Mouse (Mus musculus): ENCODE measurements around the gene Mettl17.
"Not testable (repeated sequence)": the region's sequence is repeated elsewhere in the genome, so short reads cannot be mapped to it uniquely, and the experiment has no call there.

Mettl17 gene

DNA sequence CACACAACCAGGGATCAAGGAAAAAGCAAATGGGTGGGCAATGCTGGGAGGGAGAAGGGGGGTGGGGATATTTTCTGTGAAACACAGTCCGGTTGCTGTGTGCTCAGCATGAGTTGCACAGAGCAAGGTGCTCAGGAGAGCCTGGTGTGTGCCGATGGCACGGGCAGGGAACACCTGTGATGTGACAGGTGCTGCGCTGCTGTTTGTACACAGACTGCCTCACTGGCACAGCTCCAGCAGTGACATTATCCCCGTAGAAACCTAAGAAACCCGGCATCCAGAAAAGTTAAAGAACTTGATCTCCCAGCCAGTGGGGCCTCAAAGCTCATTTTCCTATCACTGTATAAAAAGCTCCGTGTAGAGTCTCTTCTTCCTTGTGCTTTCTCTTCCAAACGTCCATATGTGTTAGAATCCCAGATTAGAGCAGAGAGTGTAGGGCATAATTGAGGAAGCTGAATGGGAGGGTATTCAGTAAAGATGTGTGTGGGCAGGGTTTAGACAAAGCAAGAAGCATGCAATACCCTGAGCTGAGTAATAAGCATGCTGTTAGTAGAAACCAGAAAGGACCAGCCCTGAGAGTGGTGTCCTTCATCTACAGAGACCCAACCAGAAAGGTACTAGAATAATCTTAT is 12.0 kb downstream of the Mettl17 start:
- DNase-seq, result no peak

DNA sequence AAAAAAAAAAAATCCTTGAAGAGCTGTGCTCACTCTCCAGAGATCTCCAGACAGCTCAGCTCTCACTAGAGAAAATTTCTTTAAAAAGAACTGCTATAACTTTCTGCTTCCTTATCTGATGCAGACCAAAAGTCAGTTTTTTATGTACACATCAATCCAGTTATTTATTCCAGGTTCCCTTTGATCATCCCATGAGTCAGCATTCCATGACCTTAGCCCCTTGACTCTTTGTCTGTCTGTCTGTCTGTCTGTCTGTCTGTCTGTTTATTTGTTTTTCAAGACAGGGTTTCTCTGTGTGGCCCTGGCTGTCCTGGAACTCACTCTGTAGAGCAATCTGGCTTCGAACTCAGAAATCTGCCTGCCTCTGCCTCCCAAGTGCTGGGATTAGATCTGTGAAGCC is 14.7 kb downstream of the Mettl17 start:
- DNase-seq, result no peak

DNA sequence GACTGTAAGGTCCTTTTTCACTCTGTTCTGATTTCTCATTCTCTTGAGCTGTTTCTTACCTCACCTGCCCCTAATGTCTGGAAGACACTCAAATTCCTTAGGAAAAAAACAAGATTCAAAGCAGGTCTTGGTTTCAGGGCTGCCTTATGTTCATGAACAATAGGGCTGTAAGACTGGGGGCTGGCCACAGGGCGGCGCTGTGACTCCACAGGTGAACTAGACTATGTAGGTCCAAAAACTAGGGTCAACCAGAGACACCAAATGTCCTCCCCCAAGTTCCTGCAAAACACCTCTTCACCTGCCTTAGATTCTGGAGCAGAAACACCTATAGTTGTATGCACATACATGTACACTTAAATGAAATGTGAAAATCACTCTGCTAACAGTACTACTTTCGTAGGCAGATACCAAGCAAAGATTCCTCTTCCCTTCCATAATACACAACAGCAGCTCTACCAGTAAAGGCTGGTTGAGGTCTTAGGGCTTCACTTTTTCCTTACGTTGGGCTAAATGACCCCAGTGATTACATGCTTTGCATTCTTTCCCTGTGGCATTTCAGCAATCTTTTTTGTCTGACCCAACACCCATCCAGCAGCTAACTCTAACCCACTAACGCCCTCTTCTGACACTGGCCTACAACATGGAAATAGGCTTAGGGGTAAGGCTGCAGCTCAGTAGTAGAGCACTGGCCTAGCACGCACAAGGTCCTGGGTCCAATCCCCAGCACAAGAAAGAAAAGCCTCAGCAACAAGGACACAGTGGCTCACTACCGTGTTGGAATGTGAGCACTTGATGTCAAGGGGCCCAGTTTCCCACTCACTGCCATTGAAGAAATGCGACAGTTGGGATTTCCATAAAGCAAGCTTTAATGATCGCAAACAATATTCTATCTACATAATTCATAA is 18.4 kb downstream of the Mettl17 start:
- DNase-seq, result peak; percentile 65

GRCm38 (mm10) chr14:51903782-51904181 is 19.1 kb downstream of the Mettl17 start:
- no peak for DNase-seq

GRCm38 (mm10) chr14:51904706-51905105 is 20.1 kb downstream of the Mettl17 start:
- DNase-seq, result no peak

DNA sequence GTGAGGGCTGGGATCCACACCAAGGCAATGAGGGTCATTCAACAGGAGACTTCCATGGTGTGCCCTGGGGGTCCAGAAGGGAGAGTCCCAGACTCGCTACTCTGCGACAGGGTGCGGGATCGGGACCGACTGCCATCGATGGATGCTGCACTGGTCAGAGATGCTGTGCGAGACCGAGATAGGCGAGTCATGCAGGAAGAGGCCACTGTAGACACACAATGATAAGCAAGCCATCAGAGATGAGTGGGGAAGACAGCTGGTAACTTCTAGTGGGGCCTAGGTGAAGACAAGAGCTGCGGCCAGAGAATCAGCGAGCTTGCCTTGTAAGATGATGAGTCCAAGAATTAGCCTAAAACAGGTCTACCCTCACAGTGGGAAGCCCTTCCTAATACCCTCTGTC is 21.5 kb downstream of the Mettl17 start:
- DNase-seq, result no peak

GRCm38 (mm10) chr14:51911301-51911700 is 26.7 kb downstream of the Mettl17 start:
- no peak for DNase-seq

DNA sequence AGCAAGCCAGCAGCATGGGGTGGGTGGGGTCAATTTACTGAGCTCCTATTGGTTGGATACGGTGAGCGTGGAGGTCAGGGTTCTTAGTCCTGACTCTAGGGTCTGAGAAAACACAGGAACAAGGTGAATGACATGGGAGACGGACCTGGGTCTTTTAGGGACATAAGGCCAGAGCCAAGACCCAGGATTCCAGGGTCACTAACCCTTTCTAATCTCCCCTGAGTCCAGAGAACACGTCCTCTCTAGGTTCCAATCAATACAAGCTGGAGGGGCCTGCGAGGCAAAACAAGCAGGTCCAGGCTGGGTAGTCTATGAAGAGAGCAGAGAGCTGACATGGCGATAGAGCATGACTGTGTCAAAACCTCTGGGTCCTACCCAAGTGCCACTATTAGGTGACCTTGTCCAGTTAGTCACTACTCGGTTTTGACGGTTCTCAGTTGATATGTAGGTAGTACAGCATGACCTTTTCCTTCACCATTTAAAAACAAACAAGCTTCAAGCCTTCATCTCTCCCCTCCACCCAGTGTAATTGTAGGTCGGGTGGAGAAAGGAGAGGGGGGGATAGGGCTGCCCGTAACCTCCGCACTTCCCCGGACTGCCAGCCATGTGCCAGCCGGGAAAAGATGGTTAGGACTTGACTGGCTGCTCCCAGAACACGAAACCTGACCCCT is 27.9 kb downstream of the Mettl17 start:
- DNase-seq, result no peak

DNA sequence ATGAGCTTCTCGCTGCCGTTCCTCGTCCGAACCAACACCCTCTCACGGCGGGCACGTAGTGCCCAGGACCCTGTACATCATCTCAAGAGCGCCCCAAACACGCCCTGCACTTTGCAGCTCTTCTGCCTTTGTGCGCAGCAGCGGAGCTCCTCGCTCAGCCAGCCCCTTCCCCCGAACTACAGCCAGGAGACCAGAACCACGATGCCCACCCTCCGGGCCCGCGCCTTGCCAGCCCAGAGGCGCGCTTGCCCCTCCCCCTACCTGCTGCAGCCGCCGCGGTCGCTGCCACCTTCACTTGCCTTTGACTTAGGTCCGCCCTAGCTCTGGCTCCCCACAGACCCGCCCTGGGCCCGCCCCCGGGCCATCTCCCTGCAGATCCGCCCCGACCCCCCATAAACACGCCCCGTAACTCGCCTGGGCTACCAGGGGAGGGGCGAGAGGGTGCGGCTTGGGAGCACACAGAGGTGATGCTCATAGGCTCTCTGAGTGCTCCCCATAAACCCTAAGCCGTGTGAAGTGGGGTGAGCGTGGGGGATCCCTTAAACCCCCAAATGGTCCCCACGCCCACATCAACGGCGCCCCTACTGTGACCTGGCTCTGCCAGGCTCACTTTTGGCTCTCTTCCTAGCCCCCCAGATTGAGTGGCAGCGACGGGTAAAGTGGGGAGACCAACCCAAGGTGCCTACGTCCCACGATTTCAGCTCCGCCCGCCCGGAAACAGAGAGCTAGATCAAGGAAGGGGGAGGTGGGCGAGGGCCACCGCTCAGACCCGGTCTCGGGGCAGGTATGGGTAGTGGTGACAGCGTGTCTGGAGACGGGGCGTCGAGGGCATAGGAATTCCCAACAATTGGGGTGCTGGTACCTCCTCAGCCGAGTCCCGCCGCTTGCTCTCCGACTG is 28.7 kb downstream of the Mettl17 start:
- peak; percentile 62 for DNase-seq

GRCm38 (mm10) chr14:51913960-51914762 is 29.5 kb downstream of the Mettl17 start, which contains the start of gene Ndrg2:
Ndrg2 (minus strand) TSS chr14:51914158.
- DNase-seq, result peak; percentile 62

DNA sequence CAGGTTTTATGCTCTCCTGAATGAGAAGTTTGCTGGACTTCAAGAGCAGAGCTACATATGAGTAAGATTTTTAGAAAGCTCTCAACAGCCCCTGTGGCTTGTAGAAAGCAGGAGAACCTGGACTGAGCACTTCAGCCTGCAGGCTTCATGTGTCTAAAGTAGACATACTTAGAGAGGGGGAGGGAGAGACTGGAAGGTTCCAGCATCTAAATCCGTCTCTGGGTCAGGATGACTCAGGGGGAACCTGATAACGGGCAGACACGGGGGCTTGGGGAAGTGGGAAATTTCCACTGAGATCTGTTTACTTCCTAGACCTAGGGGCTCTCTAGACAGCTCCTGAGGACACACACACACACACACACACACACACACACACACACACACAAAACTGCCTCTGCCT is 30.4 kb downstream of the Mettl17 start:
- DNase-seq, result no peak

DNA sequence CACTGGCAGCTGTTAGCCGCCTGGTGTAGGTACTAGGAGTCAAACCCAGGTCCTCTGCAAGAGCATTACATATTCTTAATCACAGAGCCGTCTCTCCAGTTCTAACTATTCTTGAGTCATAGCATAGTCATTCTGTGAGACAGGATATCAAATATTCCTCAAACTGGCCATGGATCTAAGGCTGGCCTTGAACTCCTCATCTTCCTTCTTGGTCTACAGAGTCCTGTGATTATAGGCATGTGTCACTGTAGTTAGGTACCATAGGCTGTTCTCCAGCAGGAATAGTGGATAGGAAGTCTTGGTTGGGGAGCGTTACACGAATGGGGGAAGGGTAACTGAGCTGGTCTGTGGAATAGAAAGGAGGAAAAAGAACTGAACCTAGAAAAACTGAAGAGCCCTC is 31.9 kb downstream of the Mettl17 start:
- no peak for DNase-seq

DNA sequence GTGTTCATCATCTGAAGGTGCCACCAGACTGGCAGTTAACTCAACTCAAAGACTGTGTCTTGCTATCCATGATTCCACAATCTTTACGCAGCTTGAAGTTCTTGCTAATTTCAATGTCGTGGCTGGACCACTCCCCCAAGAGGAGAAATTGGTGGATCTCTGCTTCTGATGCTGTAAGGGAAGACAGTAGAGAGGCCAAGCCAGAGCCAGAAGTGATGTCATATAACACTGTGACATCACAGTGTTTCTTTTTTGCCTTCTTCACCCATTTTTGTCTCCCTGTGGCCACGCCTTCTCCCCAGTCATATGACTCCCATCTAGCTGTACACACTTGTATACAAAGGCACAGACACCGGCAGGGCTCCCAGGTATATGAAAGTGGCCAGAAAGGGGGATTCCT is 33.5 kb downstream of the Mettl17 start, which contains the start of gene Tppp2:
Tppp2 (plus strand) TSS at position 301 of the 400 bp plus-strand sequence.
- DNase-seq, result no peak

DNA sequence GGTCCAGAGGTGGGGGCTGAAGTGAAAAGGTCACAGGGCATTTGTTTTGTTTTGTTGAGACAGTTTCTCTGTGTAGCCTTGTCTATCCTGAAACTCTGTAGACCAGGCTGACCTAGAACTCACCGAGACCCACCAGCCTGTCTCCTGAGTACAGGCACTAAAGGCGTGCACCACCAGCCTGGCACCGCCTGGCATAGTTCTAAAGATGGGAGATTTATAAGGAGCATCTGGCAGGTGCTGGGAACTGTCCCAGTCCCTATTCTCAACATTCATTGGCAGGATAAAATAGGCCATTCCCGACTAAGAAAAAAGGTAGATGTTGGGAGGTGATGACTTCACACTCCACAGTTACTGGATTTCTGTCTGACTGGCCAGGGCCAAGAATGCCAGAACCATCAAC is 34.3 kb downstream of the Mettl17 start:
- DNase-seq, result no peak

DNA sequence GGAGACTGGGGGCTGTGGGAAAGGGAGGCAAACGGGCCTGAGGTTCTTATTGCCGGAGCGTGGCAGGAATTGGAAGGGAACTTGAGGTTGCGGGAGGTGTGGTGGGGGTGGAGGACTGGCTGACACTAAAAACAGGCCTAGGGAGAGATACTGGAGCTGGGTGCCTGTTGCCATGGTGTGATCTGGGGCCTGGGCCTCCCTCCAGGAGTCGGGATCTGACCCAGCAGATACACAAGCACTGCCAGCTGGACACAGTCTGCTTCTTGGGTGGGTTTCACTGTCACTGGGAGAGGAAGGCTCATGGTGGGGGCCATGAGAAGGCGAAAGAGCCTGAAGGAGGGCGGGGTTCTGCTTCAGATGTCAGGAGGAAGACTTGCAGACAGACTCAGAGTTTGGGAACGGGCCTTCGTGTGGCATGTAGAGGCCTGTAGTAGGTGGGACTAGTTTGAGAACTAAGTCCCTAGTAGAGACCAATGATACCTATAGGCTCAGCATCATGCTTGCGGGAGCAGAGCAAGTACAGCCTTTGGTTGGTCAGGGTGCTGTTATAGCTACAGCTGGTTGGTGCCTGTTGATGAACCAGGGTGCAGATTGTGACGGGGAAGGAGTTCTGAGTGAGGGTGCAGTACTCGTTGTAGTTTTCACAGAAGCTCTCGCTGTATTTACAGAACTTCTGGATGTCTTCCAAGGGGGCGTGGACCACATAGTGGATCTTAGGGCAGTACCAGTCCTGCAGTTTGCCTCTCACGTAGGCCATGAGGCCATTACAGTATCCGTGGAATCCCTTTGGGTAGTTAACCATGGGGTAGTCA is 37.3 kb downstream of the Mettl17 start:
- peak; percentile 41 for DNase-seq

- DNase-seq, result no peak
These were observed 37.9 kb downstream of the Mettl17 start, which contains the start of gene Rnase13 for GRCm38 (mm10) chr14:51922571-51922865. Rnase13 (minus strand) TSS chr14:51922773.

- no peak for DNase-seq
These were observed 38.3 kb downstream of the Mettl17 start for GRCm38 (mm10) chr14:51922910-51923309.

GRCm38 (mm10) chr14:51923492-51923891 is 38.9 kb downstream of the Mettl17 start:
- no peak for DNase-seq

- not testable (repeated sequence) for DNase-seq
These were observed 42.3 kb downstream of the Mettl17 start for GRCm38 (mm10) chr14:51926930-51927329.

DNA sequence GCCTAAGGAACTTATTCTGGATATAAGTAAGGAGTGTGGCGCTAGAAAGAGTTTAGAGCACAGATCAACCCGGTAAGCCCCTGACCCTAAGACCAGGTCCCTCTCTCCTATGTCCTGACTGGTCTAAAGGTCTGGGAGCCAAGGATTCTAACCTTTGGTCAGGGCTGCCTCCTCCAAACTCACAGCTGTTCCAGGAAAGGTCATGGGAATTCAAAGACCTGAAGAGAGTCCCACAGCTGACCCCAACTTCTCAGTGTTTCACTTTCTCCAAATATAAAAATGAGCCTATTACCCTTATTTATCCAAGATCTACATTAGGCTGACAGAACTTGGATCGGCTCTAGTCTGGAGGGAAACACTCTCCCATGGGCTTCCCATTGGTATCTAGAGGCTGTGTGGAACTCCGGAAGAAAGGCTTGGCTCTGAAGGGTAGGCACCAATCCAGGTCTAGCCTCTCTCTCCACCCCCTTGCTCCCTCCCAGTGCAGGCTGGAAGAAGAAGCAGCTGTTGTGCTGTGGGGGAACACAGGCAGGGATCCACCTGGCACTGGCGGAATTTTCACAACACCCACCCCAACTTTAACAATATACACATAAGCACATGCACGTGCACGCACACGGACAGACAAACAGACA is 44.8 kb downstream of the Mettl17 start:
- DNase-seq, result peak; percentile 71
